Comparison of ENCODE assay signal across 16 mouse cellular contexts in the genomic region with DNA sequence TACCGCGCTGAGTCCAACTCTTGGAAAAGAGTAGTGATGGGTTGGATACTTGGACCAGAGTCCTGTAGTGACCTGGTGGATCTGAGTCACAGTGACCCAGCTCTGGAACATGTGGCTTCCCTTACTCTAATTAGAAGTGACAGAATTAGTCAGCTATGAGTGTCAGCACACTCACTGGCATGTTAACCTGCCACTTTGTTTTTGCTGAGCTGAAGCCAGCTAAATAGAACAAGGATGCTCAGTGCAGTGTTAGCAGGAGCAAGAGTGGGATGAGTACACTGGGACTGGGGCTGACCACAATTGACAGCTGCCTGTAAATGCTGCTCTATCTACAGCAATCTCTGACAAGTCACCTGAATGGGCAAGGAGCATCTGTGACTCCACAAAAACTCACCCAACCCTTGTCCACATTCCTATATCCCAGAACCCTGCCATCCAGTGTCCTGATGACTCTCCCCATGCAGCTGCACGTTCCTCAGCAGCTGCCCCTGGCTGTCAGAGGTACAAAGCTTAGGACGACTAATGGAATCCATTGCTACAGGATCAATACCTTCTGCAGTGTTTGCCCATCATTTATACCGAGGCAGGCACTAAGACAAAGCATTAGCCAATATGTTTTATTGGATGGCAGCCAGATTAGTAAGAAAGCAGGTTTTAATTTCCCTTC.
DNase-seq lines count a peak whose midpoint lies in the region; ATAC-seq and TF ChIP-seq lines count a peak whose summit lies in the region.
"Had no signal": no experiment of that assay in that cellular context is flagged by ENCODE, and none has a peak within 500 bp of the region (broad histone marks: within the 10 kb centered on the region; RNA-seq: fewer than 3 reads in every experiment).

No protein-coding gene starts in this region.

- H3K36me3 ChIP-seq in forebrain, embryonic 13.5 days (ENCODE audit: poor library complexity, severe bottlenecking) = no peaks in the 10 kb centered on the region
- H3K36me3 ChIP-seq in forebrain, embryonic 11.5 days (ENCODE audit: control insufficient read depth, insufficient read depth, low read length) = no peaks in the 10 kb centered on the region
- H3K36me3 ChIP-seq in hindbrain, postnatal 0 days (ENCODE audit: insufficient read depth, low read length) = no peaks in the 10 kb centered on the region
- H3K36me3 ChIP-seq in neural tube, embryonic 14.5 days (ENCODE audit: control insufficient read depth, insufficient read depth, low read length) = no peaks in the 10 kb centered on the region
- no peaks in the 10 kb centered on the region for H3K36me3 ChIP-seq in thymus, adult 2 months (ENCODE audit: control insufficient read depth, insufficient read depth, low read length)
- no peaks in the 10 kb centered on the region for H3K36me3 ChIP-seq in kidney, embryonic 15.5 days
- H3K36me3 ChIP-seq: limb, embryonic 15.5 days had no signal

- H3K9ac ChIP-seq in forebrain, embryonic 13.5 days = no peak overlapping the region; the same call in 1 of the 2 replicates
- no peak overlapping the region for H3K9ac ChIP-seq in forebrain, embryonic 11.5 days (ENCODE audit: low read length)
- no peak overlapping the region for H3K9ac ChIP-seq in hindbrain, postnatal 0 days (replicated peaks; ENCODE audit: low read length)
- no peak overlapping the region for H3K9ac ChIP-seq in neural tube, embryonic 14.5 days (replicated peaks; ENCODE audit: low read depth, low read length)
- H3K9ac ChIP-seq in kidney, embryonic 15.5 days = no peak overlapping the region
- H3K9ac ChIP-seq: limb, embryonic 15.5 days had no signal

- no peaks in the 10 kb centered on the region for H3K27me3 ChIP-seq in forebrain, embryonic 13.5 days
- no peaks in the 10 kb centered on the region for H3K27me3 ChIP-seq in forebrain, embryonic 11.5 days (ENCODE audit: control insufficient read depth, insufficient read depth, low read length)
- no peaks in the 10 kb centered on the region for H3K27me3 ChIP-seq in hindbrain, postnatal 0 days (ENCODE audit: insufficient read depth, low read length)
- H3K27me3 ChIP-seq in neural tube, embryonic 14.5 days (ENCODE audit: control insufficient read depth, insufficient read depth, low read length) = no peaks in the 10 kb centered on the region
- H3K27me3 ChIP-seq in thymus, adult 2 months (ENCODE audit: control insufficient read depth, insufficient read depth, low read length) = no peaks in the 10 kb centered on the region
- no peaks in the 10 kb centered on the region for H3K27me3 ChIP-seq in kidney, embryonic 15.5 days
- H3K27me3 ChIP-seq: limb, embryonic 15.5 days had no signal

- ATAC-seq in forebrain, embryonic 13.5 days = peak; percentile 48; the same call in 1 of the 2 replicates
- no peak for ATAC-seq in forebrain, embryonic 11.5 days (replicated peaks; ENCODE audit: low FRiP score)
- peak; percentile 62 for ATAC-seq in hindbrain, postnatal 0 days
- ATAC-seq in neural tube, embryonic 14.5 days (ENCODE audit: low read depth) = peak; percentile 86
- ATAC-seq in kidney, embryonic 15.5 days (replicated peaks; ENCODE audit: low FRiP score) = no peak
- ATAC-seq: intestine, embryonic 16.5 days had no signal

- WGBS in forebrain, embryonic 13.5 days = 43% methylated on average over 5 of the region's 5 CpGs
- WGBS in forebrain, embryonic 11.5 days = 62% methylated on average over 5 of the region's 5 CpGs
- 43% methylated on average over 5 of the region's 5 CpGs for WGBS in hindbrain, postnatal 0 days
- 46% methylated on average over 5 of the region's 5 CpGs for WGBS in neural tube, embryonic 14.5 days
- 76% methylated on average over 5 of the region's 5 CpGs for WGBS in thymus, adult 2 months
- 71% methylated on average over 5 of the region's 5 CpGs for WGBS in kidney, embryonic 15.5 days

- H3K27ac ChIP-seq in forebrain, embryonic 13.5 days = no peak overlapping the region
- H3K27ac ChIP-seq in forebrain, embryonic 11.5 days (ENCODE audit: low read depth, low read length) = no peak overlapping the region
- H3K27ac ChIP-seq in hindbrain, postnatal 0 days = no peak overlapping the region
- H3K27ac ChIP-seq in neural tube, embryonic 14.5 days (ENCODE audit: low read depth, low read length) = peak overlapping the region; percentile 65; the same call in 1 of the 2 replicates
- no peak overlapping the region for H3K27ac ChIP-seq in thymus, adult 2 months (ENCODE audit: control insufficient read depth, insufficient read depth, low read length)
- H3K27ac ChIP-seq in kidney, embryonic 15.5 days = no peak overlapping the region
- H3K27ac ChIP-seq: limb, embryonic 15.5 days; macrophage had no signal

- no peak for DNase-seq in forebrain, embryonic 11.5 days (ENCODE audit: low spot score)
- DNase-seq in NIH3T3 (ENCODE audit: low read depth) = peak; percentile 6
- DNase-seq in hindbrain, postnatal 0 days (ENCODE audit: low spot score) = peak; percentile 34
- no peak for DNase-seq in thymus, adult 2 months
- DNase-seq in right cerebral cortex, postnatal 14 days = no peak
- DNase-seq: cerebellum, postnatal 36 days; heart, postnatal 14 days; kidney, postnatal 10 days; lung, adult 2 months; thymus, adult 18-20 months had no signal

- TF ChIP-seq POLR2A in thymus, adult 2 months (IDR thresholded peaks at IDR 0.05; ENCODE audit: control insufficient read depth, extremely low read depth, insufficient read depth, low read length, poor library complexity) = no peak

- H3K4me2 ChIP-seq in forebrain, embryonic 13.5 days = no peak overlapping the region
- no peak overlapping the region for H3K4me2 ChIP-seq in forebrain, embryonic 11.5 days (ENCODE audit: low read depth, low read length, severe bottlenecking)
- H3K4me2 ChIP-seq in hindbrain, postnatal 0 days (ENCODE audit: low read depth, low read length) = no peak overlapping the region
- no peak overlapping the region for H3K4me2 ChIP-seq in neural tube, embryonic 14.5 days (ENCODE audit: low read depth, low read length)
- no peak overlapping the region for H3K4me2 ChIP-seq in kidney, embryonic 15.5 days
- H3K4me2 ChIP-seq: limb, embryonic 15.5 days had no signal

- TF ChIP-seq CTCF in hindbrain, postnatal 0 days (IDR thresholded peaks at IDR 0.05; ENCODE audit: low read depth) = no peak
- no peak for TF ChIP-seq CTCF in thymus, adult 2 months (IDR thresholded peaks at IDR 0.05; ENCODE audit: borderline replicate concordance, control insufficient read depth, extremely low read depth, insufficient read depth, low read length, poor library complexity)

- peaks cover 12% of the 10 kb centered on the region for H3K4me1 ChIP-seq in forebrain, embryonic 13.5 days
- H3K4me1 ChIP-seq in forebrain, embryonic 11.5 days (replicated peaks; ENCODE audit: control insufficient read depth, insufficient read depth, low read length) = no peaks in the 10 kb centered on the region
- 0 out of 2 replicates have a peak, but pooled peaks cover 3% of the 10 kb centered on the region for H3K4me1 ChIP-seq in hindbrain, postnatal 0 days (ENCODE audit: insufficient read depth, low read length)
- H3K4me1 ChIP-seq in neural tube, embryonic 14.5 days (ENCODE audit: control insufficient read depth, insufficient read depth, low read length) = peaks cover 4% of the 10 kb centered on the region; the same call in 1 of the 2 replicates
- no peaks in the 10 kb centered on the region for H3K4me1 ChIP-seq in thymus, adult 2 months (replicated peaks; ENCODE audit: control insufficient read depth, insufficient read depth, low read length)
- no peaks in the 10 kb centered on the region for H3K4me1 ChIP-seq in kidney, embryonic 15.5 days
- H3K4me1 ChIP-seq: limb, embryonic 15.5 days had no signal

- no peak overlapping the region for H3K4me3 ChIP-seq in forebrain, embryonic 13.5 days
- H3K4me3 ChIP-seq in forebrain, embryonic 11.5 days (ENCODE audit: low read depth, low read length) = no peak overlapping the region
- no peak overlapping the region for H3K4me3 ChIP-seq in hindbrain, postnatal 0 days (ENCODE audit: low read length)
- H3K4me3 ChIP-seq in neural tube, embryonic 14.5 days (ENCODE audit: low read depth, low read length) = no peak overlapping the region
- no peak overlapping the region for H3K4me3 ChIP-seq in thymus, adult 2 months (ENCODE audit: control insufficient read depth, insufficient read depth, low read length)
- H3K4me3 ChIP-seq in kidney, embryonic 15.5 days (replicated peaks) = no peak overlapping the region
- H3K4me3 ChIP-seq: limb, embryonic 15.5 days had no signal

- no peaks in the 10 kb centered on the region for H3K9me3 ChIP-seq in forebrain, embryonic 13.5 days (replicated peaks)
- H3K9me3 ChIP-seq in forebrain, embryonic 11.5 days (ENCODE audit: control insufficient read depth, low read length) = no peaks in the 10 kb centered on the region
- no peaks in the 10 kb centered on the region for H3K9me3 ChIP-seq in hindbrain, postnatal 0 days (ENCODE audit: low read length)
- H3K9me3 ChIP-seq in neural tube, embryonic 14.5 days (ENCODE audit: control insufficient read depth, low read length) = no peaks in the 10 kb centered on the region
- no peaks in the 10 kb centered on the region for H3K9me3 ChIP-seq in kidney, embryonic 15.5 days (replicated peaks)
- H3K9me3 ChIP-seq: limb, embryonic 15.5 days had no signal

Comparison
In these comparisons a context has a peak if more than half of its experiments do, and no peak if none do; other contexts are left out.
1. ATAC-seq: peak in forebrain, embryonic 13.5 days (single experiment), hindbrain, postnatal 0 days (single experiment) and neural tube, embryonic 14.5 days (single experiment); none in forebrain, embryonic 11.5 days (single experiment) and kidney, embryonic 15.5 days (single experiment).
2. DNase-seq: peak in NIH3T3 (single experiment) and hindbrain, postnatal 0 days (single experiment); none in forebrain, embryonic 11.5 days (single experiment), thymus, adult 2 months (single experiment) and right cerebral cortex, postnatal 14 days (single experiment).